Comparison of ENCODE assay signal across 49 mouse cellular contexts in the genomic region with DNA sequence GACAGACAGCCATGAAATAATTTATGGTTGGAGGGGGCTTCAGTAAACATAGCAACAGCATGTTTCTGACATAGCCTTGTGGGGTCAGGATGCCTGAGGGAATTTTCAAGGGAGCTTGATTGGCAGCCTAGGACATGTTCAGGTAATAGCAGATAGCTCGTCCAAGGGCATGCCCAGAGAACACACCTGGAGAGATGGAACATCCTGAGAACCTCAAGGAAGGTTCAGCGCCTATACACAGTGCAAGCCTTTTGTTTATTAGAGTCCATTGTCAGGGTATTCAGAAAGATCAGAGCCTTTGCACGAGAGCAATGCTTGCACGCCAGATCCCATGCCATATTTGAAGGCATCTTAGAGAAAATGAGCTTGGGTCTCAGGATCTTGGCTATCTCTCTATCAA. TPM values are rescaled to one million over a fixed set of nuclear protein-coding genes. Genes with fewer than 3 reads are reported as not detected.
"Had no signal": no experiment of that assay in that cellular context is flagged by ENCODE, and none has a peak within 500 bp of the region (broad histone marks: within the 10 kb centered on the region; RNA-seq: fewer than 3 reads in every experiment).

No protein-coding gene starts in this region.

- H3K4me1 ChIP-seq: heart, embryonic 12.5 days; heart, embryonic 15.5 days; hindbrain, embryonic 10.5 days; hindbrain, embryonic 12.5 days; intestine, embryonic 15.5 days had no signal

- DNase-seq: heart, postnatal 10 days; heart, postnatal 14 days; heart, postnatal 36 days; heart, postnatal 4 days; kidney, adult 11 months; kidney, adult 18-20 months; kidney, adult 2 months; kidney, adult 8-10 months; kidney, adult 9 months; kidney, postnatal 10 days; kidney, postnatal 14 days; kidney, postnatal 25 days; kidney, postnatal 36 days; kidney, postnatal 4 days; layer of hippocampus, adult 9-11 months; layer of hippocampus, postnatal 36 days had no signal

- H3K9ac ChIP-seq: heart, embryonic 12.5 days; heart, embryonic 13.5 days; heart, embryonic 15.5 days; hindbrain, embryonic 12.5 days; hindbrain, embryonic 13.5 days; hindbrain, embryonic 14.5 days; hindbrain, embryonic 15.5 days; intestine, embryonic 15.5 days; kidney, embryonic 15.5 days had no signal

- H3K27ac ChIP-seq: heart, embryonic 10.5 days; heart, embryonic 13.5 days; heart, embryonic 15.5 days; hindbrain, embryonic 10.5 days; hindbrain, embryonic 12.5 days; hindbrain, embryonic 13.5 days; hindbrain, embryonic 14.5 days; hindbrain, embryonic 15.5 days; hindbrain, postnatal 0 days; intestine, embryonic 15.5 days; kidney, embryonic 15.5 days; kidney, postnatal 0 days; layer of hippocampus, adult 2 months had no signal

- H3K4me3 ChIP-seq: heart, embryonic 10.5 days; heart, embryonic 12.5 days; heart, embryonic 13.5 days; heart, embryonic 15.5 days; hindbrain, embryonic 10.5 days; hindbrain, embryonic 12.5 days; hindbrain, embryonic 13.5 days; hindbrain, embryonic 15.5 days; intestine, embryonic 15.5 days; kidney, embryonic 15.5 days; layer of hippocampus, adult 2 months had no signal

- H3K27me3 ChIP-seq: heart, embryonic 12.5 days; heart, embryonic 13.5 days; heart, embryonic 15.5 days; hindbrain, embryonic 12.5 days; hindbrain, embryonic 13.5 days; hindbrain, embryonic 15.5 days; intestine, embryonic 15.5 days; kidney, embryonic 15.5 days had no signal

- H3K4me2 ChIP-seq: heart, embryonic 11.5 days; heart, embryonic 12.5 days; heart, embryonic 13.5 days; heart, embryonic 15.5 days; hindbrain, embryonic 12.5 days; hindbrain, embryonic 13.5 days; hindbrain, embryonic 14.5 days; hindbrain, embryonic 15.5 days; intestine, embryonic 15.5 days; kidney, embryonic 15.5 days had no signal

- H3K36me3 ChIP-seq: heart, embryonic 10.5 days; heart, embryonic 12.5 days; heart, embryonic 13.5 days; heart, embryonic 15.5 days; hindbrain, embryonic 10.5 days; hindbrain, embryonic 12.5 days; hindbrain, embryonic 13.5 days; hindbrain, embryonic 15.5 days; intestine, embryonic 15.5 days; kidney, embryonic 15.5 days had no signal

- H3K9me3 ChIP-seq: heart, embryonic 10.5 days; heart, embryonic 12.5 days; heart, embryonic 13.5 days; heart, embryonic 15.5 days; hindbrain, embryonic 10.5 days; hindbrain, embryonic 12.5 days; hindbrain, embryonic 13.5 days; hindbrain, embryonic 15.5 days; intestine, embryonic 15.5 days; kidney, embryonic 15.5 days had no signal

- ATAC-seq: hindbrain, embryonic 16.5 days; hindbrain, postnatal 0 days; inflammation-experienced regulatory T-cells, adult 6 months; intestine, embryonic 15.5 days; intestine, embryonic 16.5 days; intestine, postnatal 0 days had no signal

RNA-seq across cellular contexts. Expression of gene Scp2d1, which starts 47.8 kb away (rescaled TPM):
- total RNA-seq: heart, postnatal 10 days; heart, postnatal 14 days; heart, postnatal 25 days; heart, postnatal 36 days; heart, postnatal 4 days; hematopoietic stem cell, adult 5-6 weeks; hindbrain, postnatal 0 days; layer of hippocampus, adult 18-20 months; layer of hippocampus, adult 2 months; layer of hippocampus, postnatal 10 days; layer of hippocampus, postnatal 14 days; layer of hippocampus, postnatal 25 days; layer of hippocampus, postnatal 36 days had no signal
- polyA plus RNA-seq: heart, embryonic 10.5 days; heart, embryonic 11.5 days; heart, embryonic 12.5 days; heart, embryonic 13.5 days; heart, embryonic 14.5 days; heart, embryonic 15.5 days; heart, embryonic 16.5 days; heart, postnatal 0 days; hindbrain, embryonic 10.5 days; hindbrain, embryonic 11.5 days; hindbrain, embryonic 12.5 days; hindbrain, embryonic 13.5 days; hindbrain, embryonic 14.5 days; hindbrain, embryonic 15.5 days; hindbrain, embryonic 16.5 days; hindbrain, postnatal 0 days; inflammation-experienced regulatory T-cells, adult 6 months; intestine, embryonic 14.5 days; intestine, embryonic 15.5 days; intestine, embryonic 16.5 days; intestine, postnatal 0 days; kidney, adult 2 months; kidney, embryonic 14.5 days; kidney, embryonic 15.5 days; kidney, embryonic 16.5 days; kidney, postnatal 0 days; large intestine, adult 2 months had no signal
